Mouse (Mus musculus): ENCODE results near the gene Lamp1. TPM values are rescaled to one million over a fixed set of nuclear protein-coding genes. Genes with fewer than 3 reads are reported as not detected.

Gene Lamp1
- polyA plus RNA-seq, 1 experiment from 2014 or later, result 242 TPM

MicroRNAs within 50 kb of the gene (microRNA counts, 519-probe panel; counts per million panel counts)
- 2,245 counts per million, percentile 39 among the panel's probes with 10 or more counts for microRNA mmu-miR-1968

Small RNA genes lying within 50 kb of the gene (microRNA-seq; reads per million reads assigned to microRNA genes)
- gene Mir1968, result 26.6 reads per million, percentile 35 among the genes with 10 or more reads in this experiment
- gene Mir7065, result not detected

Other genes starting within 250 kb of the Lamp1 start
- 0.11 and 0.13 TPM in 2 replicates for gene F7, start 133.1 kb upstream of the Lamp1 start, polyA plus RNA-seq (2015; fragmentation: Nextera tagmentation; extraction: Ambion mirVana)
- gene F10, start 121.9 kb upstream of the Lamp1 start, polyA plus RNA-seq (2015; fragmentation: Nextera tagmentation; extraction: Ambion mirVana), result 0.26 and 0.43 TPM in 2 replicates
- 1.4 and 2.0 TPM in 2 replicates for gene Proz, start 98.2 kb upstream of the Lamp1 start, polyA plus RNA-seq (2015; fragmentation: Nextera tagmentation; extraction: Ambion mirVana)
- gene Pcid2, start 53.7 kb upstream of the Lamp1 start, polyA plus RNA-seq (2015; fragmentation: Nextera tagmentation; extraction: Ambion mirVana), result 51.0 and 51.4 TPM in 2 replicates
- gene Cul4a, start 53.5 kb upstream of the Lamp1 start, polyA plus RNA-seq (2015; fragmentation: Nextera tagmentation; extraction: Ambion mirVana), result 68.4 and 73.8 TPM in 2 replicates
- 18.7 and 23.4 TPM in 2 replicates for gene Grtp1, start 41.5 kb downstream of the Lamp1 start, polyA plus RNA-seq (2015; fragmentation: Nextera tagmentation; extraction: Ambion mirVana)
- gene Adprhl1, start 95.0 kb downstream of the Lamp1 start, polyA plus RNA-seq (2015; fragmentation: Nextera tagmentation; extraction: Ambion mirVana), result 0.57 TPM in 1 of 2 replicates, not detected in the other
- gene Dcun1d2, start 129.0 kb downstream of the Lamp1 start, polyA plus RNA-seq (2015; fragmentation: Nextera tagmentation; extraction: Ambion mirVana), result 35.7 and 36.6 TPM in 2 replicates
- 46.3 and 49.3 TPM in 2 replicates for gene Tmco3, start 129.0 kb downstream of the Lamp1 start, polyA plus RNA-seq (2015; fragmentation: Nextera tagmentation; extraction: Ambion mirVana)
- gene Tfdp1, start 179.6 kb downstream of the Lamp1 start, polyA plus RNA-seq (2015; fragmentation: Nextera tagmentation; extraction: Ambion mirVana), result 144 and 146 TPM in 2 replicates
- not detected in 2 replicates for gene Atp4b, start 237.7 kb downstream of the Lamp1 start, polyA plus RNA-seq (2015; fragmentation: Nextera tagmentation; extraction: Ambion mirVana)
- 0.03 TPM in 1 of 2 replicates, not detected in the other for gene Grk1, start 245.9 kb downstream of the Lamp1 start, polyA plus RNA-seq (2015; fragmentation: Nextera tagmentation; extraction: Ambion mirVana)